Mouse (Mus musculus): ENCODE data around the gene Wdr83os.

DNA sequence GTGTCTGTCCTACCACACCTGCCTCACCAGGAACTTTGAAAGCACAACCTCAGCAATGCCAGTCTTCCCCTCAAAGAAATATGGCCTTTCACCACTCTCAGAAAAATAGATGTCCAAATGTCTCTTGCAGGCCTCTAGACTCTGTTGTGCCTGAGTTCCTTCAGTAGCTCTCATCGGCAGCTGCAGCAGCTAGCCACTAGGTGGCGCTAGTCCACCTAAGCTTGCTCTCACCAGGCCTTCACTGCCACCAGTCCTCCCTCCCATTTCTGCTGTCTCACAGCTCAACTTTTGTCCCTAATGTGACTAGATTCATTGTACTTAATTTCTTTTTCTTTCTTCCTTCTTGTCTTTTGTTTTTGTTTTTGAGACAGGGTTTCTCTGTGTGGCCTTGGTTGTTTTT, 3.5 kb upstream of the Wdr83os start:
- TF ChIP-seq CTCF (IDR thresholded peaks at IDR 0.05; ENCODE audit: low read depth) (peak; percentile 100), EP300 (IDR thresholded peaks at IDR 0.05; ENCODE audit: low read depth) (no peak)
